In the genomic region with DNA sequence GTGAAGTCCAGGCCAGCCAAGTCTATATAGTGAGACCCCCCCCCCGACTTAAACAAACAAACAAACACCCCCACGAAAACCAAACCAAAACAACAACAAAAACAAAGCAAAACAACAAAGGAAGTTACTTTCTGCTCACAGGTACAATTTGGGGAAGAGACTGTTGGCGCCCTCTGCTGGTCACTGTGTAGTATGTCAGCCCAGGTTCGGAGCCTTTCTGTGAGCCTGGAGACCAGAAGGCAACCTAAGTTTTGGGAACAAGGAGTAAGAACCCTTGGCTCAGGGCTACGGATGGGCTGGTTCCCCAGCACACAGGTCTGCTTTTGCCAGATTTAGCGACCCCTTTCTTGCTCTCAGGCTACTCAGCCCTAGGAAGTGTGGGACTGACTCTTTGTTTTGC, we compare ENCODE assay signal across 9 mouse cellular contexts. TPM values are rescaled to one million over a fixed set of nuclear protein-coding genes. Genes with fewer than 3 reads are reported as not detected.
A peak's percentile ranks its signal among the peaks of the same experiment; 100 is the strongest.
DNase-seq lines count a peak whose midpoint lies in the region; ATAC-seq and TF ChIP-seq lines count a peak whose summit lies in the region.
"Had no signal": no experiment of that assay in that cellular context is flagged by ENCODE, and none has a peak within 500 bp of the region (broad histone marks: within the 10 kb centered on the region; RNA-seq: fewer than 3 reads in every experiment).

No protein-coding gene starts in this region.

- peak; percentile 91 for TF ChIP-seq CTCF in heart, postnatal 0 days (IDR thresholded peaks at IDR 0.05; ENCODE audit: low read depth)
- peak; percentile 93 for TF ChIP-seq CTCF in stomach, postnatal 0 days (IDR thresholded peaks at IDR 0.05; ENCODE audit: low read depth)

- 5% methylated on average over 6 of the region's 6 CpGs for WGBS in intestine, embryonic 14.5 days
- WGBS in intestine, embryonic 15.5 days = 7% methylated on average over 6 of the region's 6 CpGs
- 4% methylated on average over 6 of the region's 6 CpGs for WGBS in heart, postnatal 0 days
- 9% methylated on average over 6 of the region's 6 CpGs for WGBS in stomach, postnatal 0 days

- peak; percentile 87 for DNase-seq in intestine, embryonic 14.5 days (ENCODE audit: low spot score)
- DNase-seq in adipocyte (ENCODE audit: low spot score) = peak; percentile 84
- DNase-seq in heart, postnatal 0 days (ENCODE audit: low spot score) = no peak
- DNase-seq in layer of hippocampus, postnatal 10 days (ENCODE audit: low spot score in 2 of 2) = peak; percentile 70 to 76
- DNase-seq in stomach, postnatal 0 days (ENCODE audit: low spot score) = peak; percentile 68

- no peaks in the 10 kb centered on the region for H3K27me3 ChIP-seq in intestine, embryonic 14.5 days (replicated peaks; ENCODE audit: control insufficient read depth, insufficient read depth, low read length)
- no peaks in the 10 kb centered on the region for H3K27me3 ChIP-seq in intestine, embryonic 15.5 days (replicated peaks)
- no peaks in the 10 kb centered on the region for H3K27me3 ChIP-seq in heart, postnatal 0 days (ENCODE audit: control insufficient read depth, insufficient read depth, low read length)
- H3K27me3 ChIP-seq in stomach, postnatal 0 days (ENCODE audit: control insufficient read depth, insufficient read depth, low read length) = no peaks in the 10 kb centered on the region

- no peak for ATAC-seq in intestine, embryonic 14.5 days (replicated peaks; ENCODE audit: low FRiP score, low TSS enrichment, low read depth)
- no peak for ATAC-seq in intestine, embryonic 15.5 days
- peak; percentile 54 for ATAC-seq in common myeloid progenitor, adult 5-6 weeks (replicated peaks; ENCODE audit: low read depth, poor library complexity, severe bottlenecking)
- ATAC-seq in heart, postnatal 0 days (ENCODE audit: insufficient read depth, low read depth) = no peak
- ATAC-seq in megakaryocyte-erythroid progenitor cell, adult 5-6 weeks (replicated peaks; ENCODE audit: low FRiP score, low TSS enrichment, poor library complexity, severe bottlenecking) = peak; percentile 53
- peak; percentile 48; the same call in 1 of the 2 replicates for ATAC-seq in stomach, postnatal 0 days (ENCODE audit: low FRiP score, low TSS enrichment)

- peaks cover 4% of the 10 kb centered on the region; the same call in 1 of the 2 replicates for H3K9me3 ChIP-seq in intestine, embryonic 14.5 days (ENCODE audit: control insufficient read depth, low read length)
- no peaks in the 10 kb centered on the region for H3K9me3 ChIP-seq in intestine, embryonic 15.5 days
- H3K9me3 ChIP-seq in heart, postnatal 0 days (replicated peaks; ENCODE audit: control insufficient read depth, low read length) = peaks cover 5% of the 10 kb centered on the region; the same call in 1 of the 2 replicates
- H3K9me3 ChIP-seq in stomach, postnatal 0 days (ENCODE audit: control insufficient read depth, low read length) = no peaks in the 10 kb centered on the region

- no peak for TF ChIP-seq EP300 in heart, postnatal 0 days (IDR thresholded peaks at IDR 0.05; ENCODE audit: low read depth)
- TF ChIP-seq EP300 in stomach, postnatal 0 days (optimal IDR thresholded peaks at IDR 0.05) = no peak

- H3K4me1 ChIP-seq in intestine, embryonic 14.5 days (replicated peaks; ENCODE audit: control insufficient read depth, insufficient read depth, low read length) = 0 out of 2 replicates have a peak, but pooled peaks cover 3% of the 10 kb centered on the region
- H3K4me1 ChIP-seq in intestine, embryonic 15.5 days (replicated peaks) = 0 out of 2 replicates have a peak, but pooled peaks cover 4% of the 10 kb centered on the region
- no peaks in the 10 kb centered on the region for H3K4me1 ChIP-seq in heart, postnatal 0 days (ENCODE audit: control insufficient read depth, insufficient read depth)
- 0 out of 2 replicates have a peak, but pooled peaks cover 2% of the 10 kb centered on the region for H3K4me1 ChIP-seq in stomach, postnatal 0 days (replicated peaks; ENCODE audit: control insufficient read depth, insufficient read depth)

- no peak overlapping the region for H3K4me2 ChIP-seq in intestine, embryonic 14.5 days (ENCODE audit: low read length)
- no peak overlapping the region for H3K4me2 ChIP-seq in intestine, embryonic 15.5 days (replicated peaks)
- H3K4me2 ChIP-seq in heart, postnatal 0 days (ENCODE audit: low read depth, low read length) = no peak overlapping the region
- no peak overlapping the region for H3K4me2 ChIP-seq in stomach, postnatal 0 days (replicated peaks; ENCODE audit: low read depth)

- H3K27ac ChIP-seq in intestine, embryonic 14.5 days (ENCODE audit: low read depth) = no peak overlapping the region
- H3K27ac ChIP-seq in intestine, embryonic 15.5 days = no peak overlapping the region
- H3K27ac ChIP-seq in heart, postnatal 0 days (ENCODE audit: low read depth) = no peak overlapping the region
- H3K27ac ChIP-seq in stomach, postnatal 0 days (replicated peaks) = no peak overlapping the region
- H3K27ac ChIP-seq: macrophage had no signal

- H3K4me3 ChIP-seq in intestine, embryonic 14.5 days (ENCODE audit: low read depth, low read length) = no peak overlapping the region
- H3K4me3 ChIP-seq in intestine, embryonic 15.5 days (replicated peaks) = no peak overlapping the region
- no peak overlapping the region for H3K4me3 ChIP-seq in heart, postnatal 0 days (ENCODE audit: low read depth, low read length)
- H3K4me3 ChIP-seq in stomach, postnatal 0 days (ENCODE audit: low read depth, low read length) = no peak overlapping the region

- no peak overlapping the region for H3K9ac ChIP-seq in intestine, embryonic 14.5 days (ENCODE audit: low read length)
- H3K9ac ChIP-seq in intestine, embryonic 15.5 days = no peak overlapping the region
- H3K9ac ChIP-seq in heart, postnatal 0 days (replicated peaks; ENCODE audit: low read depth, low read length) = no peak overlapping the region
- no peak overlapping the region for H3K9ac ChIP-seq in stomach, postnatal 0 days (ENCODE audit: low read length)

- no peaks in the 10 kb centered on the region for H3K36me3 ChIP-seq in intestine, embryonic 14.5 days (ENCODE audit: control insufficient read depth, insufficient read depth, low read length)
- no peaks in the 10 kb centered on the region for H3K36me3 ChIP-seq in intestine, embryonic 15.5 days
- no peaks in the 10 kb centered on the region for H3K36me3 ChIP-seq in heart, postnatal 0 days (replicated peaks; ENCODE audit: control insufficient read depth, insufficient read depth, low read length)
- no peaks in the 10 kb centered on the region for H3K36me3 ChIP-seq in stomach, postnatal 0 days (ENCODE audit: control insufficient read depth, insufficient read depth, low read length)

RNA-seq across cellular contexts. Expression of a gene that starts 49.5 kb away (rescaled TPM):
- polyA plus RNA-seq in intestine, embryonic 14.5 days (2014; fragmentation: Nextera tagmentation; extraction: Ambion mirVana) = 0.39 and 0.89 TPM in 2 replicates
- polyA plus RNA-seq in intestine, embryonic 15.5 days (2015; fragmentation: Nextera tagmentation; extraction: Ambion mirVana) = 6.0 and 6.6 TPM in 2 replicates
- not detected in 2 replicates for total RNA-seq in common myeloid progenitor, adult 5-6 weeks (2017)
- total RNA-seq in heart, postnatal 0 days (2014; rRNA removed; ENCODE audit: low replicate concordance) = not detected in 2 replicates
- 0.04 TPM in 1 of 2 replicates, not detected in the other for polyA plus RNA-seq in heart, postnatal 0 days (2015; fragmentation: Nextera tagmentation; extraction: Ambion mirVana)
- total RNA-seq in layer of hippocampus, postnatal 10 days (2021) = under 1 TPM; 0.11 to 0.18 TPM
- total RNA-seq in megakaryocyte-erythroid progenitor cell, adult 5-6 weeks (2014; fragmentation: Nextera tagmentation) = not detected in 2 replicates
- total RNA-seq in megakaryocyte-erythroid progenitor cell, adult 5-6 weeks (2017) = 0.28 TPM in 1 of 2 replicates, not detected in the other
- 12.0 and 12.5 TPM in 2 replicates for polyA plus RNA-seq in stomach, postnatal 0 days (2015; fragmentation: Nextera tagmentation; extraction: Ambion mirVana)
- polyA plus RNA-seq: macrophage had no signal

Comparison
In these comparisons a context has a peak if more than half of its experiments do, and no peak if none do; other contexts are left out.
1. ATAC-seq: peak in common myeloid progenitor, adult 5-6 weeks (single experiment), megakaryocyte-erythroid progenitor cell, adult 5-6 weeks (single experiment) and stomach, postnatal 0 days (single experiment); none in intestine, embryonic 14.5 days (single experiment), intestine, embryonic 15.5 days (single experiment) and heart, postnatal 0 days (single experiment).